Mouse (Mus musculus): Measurements from ENCODE around the gene Wars2. TPM values are rescaled to one million over a fixed set of nuclear protein-coding genes. Genes with fewer than 3 reads are reported as not detected.

The Wars2 gene
- polyA plus RNA-seq, 1 experiment from 2014 or later = 7.4 TPM

DNA sequence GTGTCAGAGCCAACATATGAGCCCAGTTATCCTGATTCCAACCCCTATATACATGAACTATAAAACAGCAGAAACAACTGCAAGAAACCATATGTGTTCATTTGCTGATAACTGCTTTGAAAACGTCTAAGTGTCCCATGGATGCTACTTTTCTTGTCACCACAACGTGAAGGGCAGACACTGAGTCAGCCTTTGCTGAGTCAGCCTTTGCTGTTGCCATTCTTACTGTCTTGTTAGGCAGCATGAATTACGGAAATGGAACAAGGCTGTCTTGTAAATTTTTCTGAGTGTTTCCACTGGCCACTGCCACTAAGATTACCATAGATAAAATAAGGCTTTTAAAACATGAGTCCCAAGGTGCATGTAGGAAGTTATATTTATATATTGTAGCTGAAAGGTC lies 7.0 kb downstream of the Wars2 start:
- Histone ChIP-seq H3K9me3 (ENCODE audit: control insufficient read depth, low read length) (no peaks in the 10 kb centered on the region), H3K27me3 (ENCODE audit: control insufficient read depth, insufficient read depth, low read depth, low read length) (no peaks in the 10 kb centered on the region), H3K4me2 (ENCODE audit: low read depth, low read length) (no peak overlapping the region), H3K4me1 (replicated peaks; ENCODE audit: control insufficient read depth, insufficient read depth, low read length) (no peaks in the 10 kb centered on the region), H3K27ac (ENCODE audit: low read length) (no peak overlapping the region), H3K36me3 (ENCODE audit: control insufficient read depth, insufficient read depth, low read length) (no peaks in the 10 kb centered on the region), H3K9ac (ENCODE audit: low read length) (no peak overlapping the region), H3K4me3 (ENCODE audit: low read length) (no peak overlapping the region)
- 56% methylated on average over 3 of the region's 3 CpGs for WGBS
- no peak for ATAC-seq (ENCODE audit: low read depth)

DNA sequence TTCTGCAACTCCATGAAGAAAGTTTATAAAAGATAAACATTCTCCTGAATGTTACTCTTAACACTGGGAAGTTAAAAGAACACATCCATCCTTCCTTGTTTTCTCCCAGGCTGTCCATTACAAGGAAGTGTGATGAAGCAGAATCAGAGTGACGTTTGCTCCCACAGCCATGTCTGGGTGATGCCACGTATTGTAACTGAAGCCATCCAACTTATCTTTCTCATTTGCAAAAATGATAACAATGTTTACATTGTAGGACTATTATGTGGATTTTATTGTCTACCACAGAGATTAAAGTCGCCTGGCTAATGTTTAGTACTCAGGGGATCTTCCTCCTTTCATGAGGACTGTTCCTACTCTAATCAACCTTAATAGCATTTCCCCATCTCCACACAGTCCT lies 8.2 kb downstream of the Wars2 start:
- 17% methylated on average over 3 of the region's 3 CpGs for WGBS

DNA sequence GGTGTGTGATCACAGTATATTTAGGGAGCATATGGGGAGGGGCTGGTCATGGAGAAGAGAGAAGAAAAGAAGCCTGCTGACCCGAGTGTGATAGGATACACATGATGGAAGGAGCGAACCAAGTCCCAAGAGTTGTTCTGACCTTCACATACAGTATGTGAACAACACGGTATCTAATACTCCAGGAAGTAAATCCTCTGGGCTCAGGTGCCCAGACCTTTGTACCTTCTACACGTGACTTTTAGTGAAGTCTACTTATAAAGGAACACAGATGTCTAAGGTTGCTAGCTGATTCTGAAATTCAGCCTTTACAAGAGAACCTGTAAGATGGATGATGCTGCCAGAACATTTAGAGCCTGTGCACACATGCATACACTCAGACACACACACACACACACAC lies 15.4 kb downstream of the Wars2 start:
- H3K4me3 ChIP-seq (ENCODE audit: low read length) = no peak overlapping the region
- no peaks in the 10 kb centered on the region; the same call in 1 of the 2 replicates for H3K9me3 ChIP-seq (ENCODE audit: control insufficient read depth, low read length)
- no peaks in the 10 kb centered on the region for H3K4me1 ChIP-seq (replicated peaks; ENCODE audit: control insufficient read depth, insufficient read depth, low read length)
- no peak for ATAC-seq (ENCODE audit: low read depth)
- H3K27me3 ChIP-seq (ENCODE audit: control insufficient read depth, insufficient read depth, low read depth, low read length) = no peaks in the 10 kb centered on the region
- no peak overlapping the region for H3K9ac ChIP-seq (ENCODE audit: low read length)
- WGBS = 91% methylated on average over 4 of the region's 4 CpGs
- H3K27ac ChIP-seq (ENCODE audit: low read length) = no peak overlapping the region
- no peaks in the 10 kb centered on the region for H3K36me3 ChIP-seq (ENCODE audit: control insufficient read depth, insufficient read depth, low read length)
- H3K4me2 ChIP-seq (ENCODE audit: low read depth, low read length) = no peak overlapping the region

More for the DNA sequence above, 8.2 kb downstream of the Wars2 start:
- Histone ChIP-seq H3K4me3 (ENCODE audit: low read length) (no peak overlapping the region), H3K27me3 (ENCODE audit: control insufficient read depth, insufficient read depth, low read depth, low read length) (no peaks in the 10 kb centered on the region), H3K9ac (ENCODE audit: low read length) (no peak overlapping the region), H3K27ac (ENCODE audit: low read length) (no peak overlapping the region), H3K36me3 (ENCODE audit: control insufficient read depth, insufficient read depth, low read length) (no peaks in the 10 kb centered on the region), H3K4me1 (replicated peaks; ENCODE audit: control insufficient read depth, insufficient read depth, low read length) (no peaks in the 10 kb centered on the region), H3K4me2 (ENCODE audit: low read depth, low read length) (no peak overlapping the region), H3K9me3 (ENCODE audit: control insufficient read depth, low read length) (no peaks in the 10 kb centered on the region)
- no peak for ATAC-seq (ENCODE audit: low read depth)

DNA sequence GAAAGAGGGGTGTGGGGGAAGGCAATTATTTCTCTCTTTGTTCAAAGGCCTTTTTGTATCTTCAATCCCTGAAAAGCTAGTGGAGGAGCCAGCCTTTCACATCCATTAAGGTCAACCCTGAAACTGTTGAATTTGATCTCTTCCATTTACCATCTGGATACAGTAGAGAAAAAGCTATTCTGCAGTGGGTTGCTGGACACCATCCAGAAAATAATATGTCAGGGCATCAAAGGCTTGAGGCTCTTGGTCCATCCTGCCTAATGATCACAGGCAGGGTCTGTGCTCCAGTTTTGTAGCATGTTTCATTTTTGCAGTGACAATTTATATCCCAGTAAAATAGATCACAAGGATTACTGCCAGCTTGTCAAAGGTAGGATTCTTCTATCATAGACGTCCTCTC lies 16.1 kb downstream of the Wars2 start:
- no peak overlapping the region for H3K4me2 ChIP-seq (ENCODE audit: low read depth, low read length)
- H3K4me1 ChIP-seq (replicated peaks; ENCODE audit: control insufficient read depth, insufficient read depth, low read length) = no peaks in the 10 kb centered on the region
- no peak overlapping the region for H3K27ac ChIP-seq (ENCODE audit: low read length)
- no peaks in the 10 kb centered on the region for H3K27me3 ChIP-seq (ENCODE audit: control insufficient read depth, insufficient read depth, low read depth, low read length)
- H3K9me3 ChIP-seq (ENCODE audit: control insufficient read depth, low read length) = no peaks in the 10 kb centered on the region; the same call in 1 of the 2 replicates
- ATAC-seq (ENCODE audit: low read depth) = no peak
- WGBS = 39% methylated on average over 1 of the region's 1 CpGs
- H3K9ac ChIP-seq (ENCODE audit: low read length) = no peak overlapping the region
- H3K36me3 ChIP-seq (ENCODE audit: control insufficient read depth, insufficient read depth, low read length) = no peaks in the 10 kb centered on the region
- no peak overlapping the region for H3K4me3 ChIP-seq (ENCODE audit: low read length)

DNA sequence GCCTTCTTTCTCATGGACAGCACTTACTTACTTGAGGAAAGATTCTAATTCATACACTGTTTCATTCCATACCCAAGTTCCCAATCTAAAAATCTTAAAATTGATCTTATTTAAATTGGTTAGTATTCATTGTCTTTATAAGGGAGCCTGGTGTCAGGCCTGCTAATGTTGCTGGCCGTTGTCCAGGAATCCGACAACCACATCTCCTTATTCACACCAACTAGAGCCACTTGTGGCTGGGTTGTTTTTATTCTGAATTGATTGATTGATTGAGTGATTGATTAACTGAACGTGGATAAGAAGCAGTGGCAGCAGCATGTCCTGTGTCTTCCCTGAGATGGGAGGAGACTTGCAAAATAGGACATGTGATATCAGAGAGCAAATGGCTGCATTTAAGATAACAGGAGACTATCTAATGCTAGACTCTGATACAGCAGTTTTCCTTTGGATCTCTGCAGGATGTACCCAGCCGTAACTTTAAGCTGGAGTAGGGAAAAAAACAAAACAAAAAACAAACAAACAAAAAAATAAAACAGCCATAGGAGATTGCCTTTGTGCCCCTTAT lies 16.7 kb downstream of the Wars2 start:
- ATAC-seq (ENCODE audit: low read depth) = no peak
- 36% methylated on average over 4 of the region's 4 CpGs for WGBS
- H3K9me3 ChIP-seq (ENCODE audit: control insufficient read depth, low read length) = no peaks in the 10 kb centered on the region; the same call in 1 of the 2 replicates
- no peak overlapping the region for H3K9ac ChIP-seq (ENCODE audit: low read length)
- no peaks in the 10 kb centered on the region for H3K27me3 ChIP-seq (ENCODE audit: control insufficient read depth, insufficient read depth, low read depth, low read length)
- no peak overlapping the region for H3K4me3 ChIP-seq (ENCODE audit: low read length)
- no peak overlapping the region for H3K27ac ChIP-seq (ENCODE audit: low read length)
- H3K4me1 ChIP-seq (replicated peaks; ENCODE audit: control insufficient read depth, insufficient read depth, low read length) = no peaks in the 10 kb centered on the region
- H3K4me2 ChIP-seq (ENCODE audit: low read depth, low read length) = no peak overlapping the region
- H3K36me3 ChIP-seq (ENCODE audit: control insufficient read depth, insufficient read depth, low read length) = no peaks in the 10 kb centered on the region

DNA sequence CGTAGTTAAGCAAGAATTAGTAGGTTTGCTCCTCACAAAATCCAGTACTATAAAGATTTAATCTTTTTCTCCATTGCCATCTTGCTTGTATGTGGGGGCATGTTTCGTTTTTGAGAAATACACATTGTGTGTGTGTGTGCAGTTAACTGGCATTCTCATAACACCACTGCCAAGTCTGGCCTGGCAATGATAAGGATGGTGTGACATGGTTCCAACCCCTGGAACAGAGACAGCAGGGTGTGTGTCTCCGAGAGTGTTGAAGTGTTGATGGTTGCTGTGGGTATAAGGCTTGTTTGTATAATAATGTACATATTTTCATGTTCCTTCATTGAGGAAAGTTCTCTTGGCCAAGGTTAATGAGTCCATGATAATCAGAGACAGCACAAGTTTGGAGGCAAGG lies 19.1 kb downstream of the Wars2 start:
- no peak overlapping the region for H3K4me3 ChIP-seq (ENCODE audit: low read length)
- WGBS = 86% methylated on average over 3 of the region's 3 CpGs
- H3K9me3 ChIP-seq (ENCODE audit: control insufficient read depth, low read length) = no peaks in the 10 kb centered on the region; the same call in 1 of the 2 replicates
- H3K4me1 ChIP-seq (replicated peaks; ENCODE audit: control insufficient read depth, insufficient read depth, low read length) = no peaks in the 10 kb centered on the region
- no peak overlapping the region for H3K4me2 ChIP-seq (ENCODE audit: low read depth, low read length)
- H3K9ac ChIP-seq (ENCODE audit: low read length) = no peak overlapping the region
- no peak overlapping the region for H3K27ac ChIP-seq (ENCODE audit: low read length)
- no peaks in the 10 kb centered on the region for H3K36me3 ChIP-seq (ENCODE audit: control insufficient read depth, insufficient read depth, low read length)
- H3K27me3 ChIP-seq (ENCODE audit: control insufficient read depth, insufficient read depth, low read depth, low read length) = no peaks in the 10 kb centered on the region
- no peak for ATAC-seq (ENCODE audit: low read depth)

DNA sequence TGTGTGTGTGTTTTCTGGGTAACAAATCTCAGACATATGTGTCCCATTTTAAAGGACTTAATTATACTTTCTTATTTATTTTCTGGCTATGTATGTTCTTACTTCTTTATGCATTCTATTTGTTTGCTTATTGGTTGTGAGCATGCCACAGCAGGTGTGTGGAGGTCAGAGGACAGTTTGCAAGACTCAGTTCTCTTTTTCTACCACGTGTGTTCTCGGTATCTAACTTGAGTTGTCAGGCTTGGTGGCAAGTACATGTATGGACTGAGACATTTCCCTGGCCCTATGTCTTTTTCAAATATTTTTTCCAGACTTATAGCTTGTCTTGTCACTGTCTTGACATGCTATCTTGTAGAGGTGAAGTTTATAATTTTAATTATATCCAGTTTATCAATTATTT lies 21.3 kb downstream of the Wars2 start:
- no peak overlapping the region for H3K9ac ChIP-seq (ENCODE audit: low read length)
- H3K27ac ChIP-seq (ENCODE audit: low read length) = no peak overlapping the region
- no peaks in the 10 kb centered on the region for H3K4me1 ChIP-seq (replicated peaks; ENCODE audit: control insufficient read depth, insufficient read depth, low read length)
- WGBS = 75% methylated on average over 2 of the region's 2 CpGs
- no peak overlapping the region for H3K4me3 ChIP-seq (ENCODE audit: low read length)
- H3K9me3 ChIP-seq (ENCODE audit: control insufficient read depth, low read length) = no peaks in the 10 kb centered on the region; the same call in 1 of the 2 replicates
- no peak for ATAC-seq (ENCODE audit: low read depth)
- H3K4me2 ChIP-seq (ENCODE audit: low read depth, low read length) = no peak overlapping the region
- H3K27me3 ChIP-seq (ENCODE audit: control insufficient read depth, insufficient read depth, low read depth, low read length) = no peaks in the 10 kb centered on the region
- H3K36me3 ChIP-seq (ENCODE audit: control insufficient read depth, insufficient read depth, low read length) = no peaks in the 10 kb centered on the region

DNA sequence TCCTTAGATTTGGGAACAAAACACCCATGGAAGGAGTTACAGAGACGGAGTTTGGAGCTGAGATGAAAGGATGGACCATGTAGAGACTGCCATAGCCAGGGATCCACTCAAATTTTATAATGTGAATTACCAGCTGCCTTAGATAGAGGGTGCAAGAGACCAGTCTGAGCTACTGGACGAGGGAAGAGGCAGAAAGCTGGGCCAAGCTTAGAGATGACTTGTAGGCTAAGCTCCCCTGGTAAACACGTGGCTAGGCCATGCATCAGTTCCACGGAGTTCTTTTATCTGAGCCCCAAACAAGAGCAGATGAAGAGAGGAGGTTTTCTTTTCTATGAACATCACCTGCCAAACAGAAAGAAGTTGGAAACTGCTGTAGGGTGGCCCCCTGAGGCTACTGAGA lies 26.9 kb downstream of the Wars2 start:
- ATAC-seq (ENCODE audit: low read depth) = no peak

DNA sequence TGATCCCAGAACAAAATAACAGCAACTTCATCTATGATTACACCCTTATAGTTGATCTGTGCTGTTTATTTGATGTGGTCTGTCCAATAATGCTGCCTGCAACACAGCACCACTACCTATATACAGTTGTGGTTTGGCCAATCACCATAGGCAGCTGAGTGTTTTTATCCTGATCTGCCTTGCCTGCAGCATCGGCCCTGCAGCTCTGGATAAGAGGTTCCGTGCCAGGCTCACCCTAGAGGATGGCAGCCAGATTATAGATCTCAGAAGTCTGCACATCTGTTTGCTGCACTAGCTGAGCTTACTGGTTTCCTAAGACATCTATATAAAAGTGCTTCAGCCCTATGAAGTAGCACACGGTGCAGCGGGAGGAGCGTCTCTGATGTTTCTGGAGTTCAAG lies 32.3 kb downstream of the Wars2 start:
- 75% methylated on average over 5 of the region's 5 CpGs for WGBS
- no peak for ATAC-seq (ENCODE audit: low read depth)
- no peak overlapping the region for H3K9ac ChIP-seq (ENCODE audit: low read length)

More for the DNA sequence above, 26.9 kb downstream of the Wars2 start:
- no peak overlapping the region for H3K4me2 ChIP-seq (ENCODE audit: low read depth, low read length)
- no peak overlapping the region for H3K27ac ChIP-seq (ENCODE audit: low read length)
- no peaks in the 10 kb centered on the region for H3K36me3 ChIP-seq (ENCODE audit: control insufficient read depth, insufficient read depth, low read length)
- no peaks in the 10 kb centered on the region for H3K4me1 ChIP-seq (replicated peaks; ENCODE audit: control insufficient read depth, insufficient read depth, low read length)
- 66% methylated on average over 4 of the region's 4 CpGs for WGBS
- no peak overlapping the region for H3K9ac ChIP-seq (ENCODE audit: low read length)
- no peaks in the 10 kb centered on the region for H3K27me3 ChIP-seq (ENCODE audit: control insufficient read depth, insufficient read depth, low read depth, low read length)
- no peaks in the 10 kb centered on the region for H3K9me3 ChIP-seq (ENCODE audit: control insufficient read depth, low read length)
- no peak overlapping the region for H3K4me3 ChIP-seq (ENCODE audit: low read length)

More for the DNA sequence above, 32.3 kb downstream of the Wars2 start:
- Histone ChIP-seq H3K9me3 (ENCODE audit: control insufficient read depth, low read length) (no peaks in the 10 kb centered on the region), H3K36me3 (ENCODE audit: control insufficient read depth, insufficient read depth, low read length) (no peaks in the 10 kb centered on the region), H3K4me3 (ENCODE audit: low read length) (no peak overlapping the region), H3K27ac (ENCODE audit: low read length) (no peak overlapping the region), H3K27me3 (ENCODE audit: control insufficient read depth, insufficient read depth, low read depth, low read length) (no peaks in the 10 kb centered on the region), H3K4me2 (ENCODE audit: low read depth, low read length) (no peak overlapping the region), H3K4me1 (replicated peaks; ENCODE audit: control insufficient read depth, insufficient read depth, low read length) (no peaks in the 10 kb centered on the region)

Measured in lung, embryonic 16.5 days (tissue).